Mouse (Mus musculus) forebrain, postnatal 0 days (tissue): Measurements from ENCODE around the gene Atp9a. TPM values are rescaled to one million over a fixed set of nuclear protein-coding genes. Genes with fewer than 3 reads are reported as not detected.

Experiments
- ATAC-seq: fragments of 200-750 bp; cut with Nextera tagmentation; 2 replicates; pipeline ENCODE4 v1.8.0; 2017; ENCODE audit warnings: mild to moderate bottlenecking, moderate library complexity
- DNase-seq: peaks from one replicate; pipeline ENCODE4 v3.0.0-alpha.2; 2015
- H3K27ac ChIP-seq: fragments of 300-500 bp; sonication (generic); 2 replicates; pipeline ENCODE4 v1.5.1; 2014; ENCODE audit warnings: low read depth, mild to moderate bottlenecking, antibody characterized with exemption, low read length, moderate library complexity, mixed read lengths
- H3K27me3 ChIP-seq: fragments of 300-500 bp; sonication (generic); 2 replicates; pipeline ENCODE4 v1.6.1; 2014; ENCODE audit warnings: mild to moderate bottlenecking, low read length, mixed read lengths; ENCODE audit not compliant: insufficient read depth
- H3K36me3 ChIP-seq: fragments of 300-500 bp; sonication (generic); 2 replicates; pipeline ENCODE4 v1.6.1; 2014; ENCODE audit warnings: mild to moderate bottlenecking, moderate library complexity; ENCODE audit not compliant: insufficient read depth
- H3K4me1 ChIP-seq: fragments of 300-500 bp; sonication (generic); 2 replicates; pipeline ENCODE4 v1.6.1; 2014; ENCODE audit warnings: antibody characterized with exemption; ENCODE audit not compliant: insufficient read depth
- H3K4me2 ChIP-seq: fragments of 300-500 bp; sonication (generic); 2 replicates; pipeline ENCODE4 v1.6.1; 2014; ENCODE audit warnings: low read depth, mild to moderate bottlenecking, moderate library complexity
- H3K4me3 ChIP-seq: fragments of 300-500 bp; sonication (generic); 2 replicates; pipeline ENCODE4 v1.5.1; 2014; ENCODE audit warnings: low read depth, low read length, mixed read lengths
- H3K9ac ChIP-seq: fragments of 300-500 bp; sonication (generic); 2 replicates; pipeline ENCODE4 v1.6.1; 2014; ENCODE audit warnings: mild to moderate bottlenecking
- H3K9me3 ChIP-seq: fragments of 300-500 bp; sonication (generic); 2 replicates; pipeline ENCODE4 v1.6.1; 2016; ENCODE audit warnings: low read length
- CTCF ChIP-seq: sonication (generic); IDR thresholded peaks from 2 replicates; pipeline ENCODE4 v1.5.1; 2016; ENCODE audit warnings: antibody characterized with exemption, control low read depth, low read depth
- WGBS: fragments of 180-500 bp; shearing (Covaris S2); extraction: QIAGEN DNeasy Blood & Tissue Kit; methylation state at CpG from one replicate; pipeline ENCODE4 v1.1.7; 2014; 5-methylcytosine and 5-hydroxymethylcytosine counted together
- polyA plus RNA-seq: library from polyadenylated mRNA; unstranded; fragments of >200 nt; fragmentation: Nextera tagmentation; extraction: Ambion mirVana; gene quantifications from 2 replicates; pipeline ENCODE4 v1.2.1, GENCODE M21; 2015
- total RNA-seq: library from RNA; depleted of rRNA; stranded (reverse); fragments of >200 nt; gene quantifications from 2 replicates; pipeline ENCODE4 v1.2.3, GENCODE M21; 2014

The Atp9a gene
- total and polyA plus RNA-seq, 2 experiments from 2014 or later: 143 to 497 TPM

GRCm38 (mm10) chr2:168593004-168593403 lies 149.2 kb downstream of the Atp9a start:
- no peak overlapping the region for H3K4me3 ChIP-seq
- H3K27ac ChIP-seq: no peak overlapping the region
- H3K9me3 ChIP-seq: no peaks in the 10 kb centered on the region
- no peak overlapping the region for H3K9ac ChIP-seq
- H3K36me3 ChIP-seq: no peaks in the 10 kb centered on the region
- 83% methylated on average over 5 of the region's 5 CpGs for WGBS
- peak; percentile 38 for TF ChIP-seq CTCF
- peaks cover 16% of the 10 kb centered on the region; the same call in 1 of the 2 replicates for H3K4me1 ChIP-seq
- ATAC-seq (no peak), DNase-seq (no peak)
- H3K27me3 ChIP-seq: peaks cover 4% of the 10 kb centered on the region; the same call in 1 of the 2 replicates
- H3K4me2 ChIP-seq: no peak overlapping the region

- no peaks in the 10 kb centered on the region for H3K9me3 ChIP-seq
- no peak overlapping the region for H3K4me3 ChIP-seq
- ATAC-seq: no peak
- peaks cover 4% of the 10 kb centered on the region; the same call in 1 of the 2 replicates for H3K27me3 ChIP-seq
- H3K4me2 ChIP-seq: no peak overlapping the region
- H3K9ac ChIP-seq: no peak overlapping the region
- no peak overlapping the region for H3K27ac ChIP-seq
- H3K36me3 ChIP-seq: no peaks in the 10 kb centered on the region
- 87% methylated on average over 2 of the region's 2 CpGs for WGBS
- peaks cover 16% of the 10 kb centered on the region; the same call in 1 of the 2 replicates for H3K4me1 ChIP-seq
- no peak for TF ChIP-seq CTCF
- DNase-seq: no peak
Observed at GRCm38 (mm10) chr2:168591076-168591475, 151.1 kb downstream of the Atp9a start.

- Histone ChIP-seq H3K9ac (no peak overlapping the region), H3K36me3 (no peaks in the 10 kb centered on the region), H3K9me3 (no peaks in the 10 kb centered on the region), H3K4me1 (peaks cover 16% of the 10 kb centered on the region; the same call in 1 of the 2 replicates), H3K27me3 (peaks cover 4% of the 10 kb centered on the region; the same call in 1 of the 2 replicates), H3K4me3 (peak overlapping the region; percentile 19; the same call in 1 of the 2 replicates), H3K27ac (no peak overlapping the region), H3K4me2 (peak overlapping the region; percentile 52)
- 58% methylated on average over 10 of the region's 10 CpGs for WGBS
- no peak for DNase-seq
- no peak for ATAC-seq
- TF ChIP-seq CTCF: no peak
Observed at GRCm38 (mm10) chr2:168590556-168590955, 151.7 kb downstream of the Atp9a start.

- TF ChIP-seq CTCF: no peak
- DNase-seq: no peak
- Histone ChIP-seq H3K36me3 (no peaks in the 10 kb centered on the region), H3K9me3 (no peaks in the 10 kb centered on the region), H3K27ac (no peak overlapping the region), H3K4me1 (peaks cover 16% of the 10 kb centered on the region; the same call in 1 of the 2 replicates), H3K4me3 (peak overlapping the region; percentile 19; the same call in 1 of the 2 replicates), H3K4me2 (peak overlapping the region; percentile 52), H3K27me3 (peaks cover 4% of the 10 kb centered on the region; the same call in 1 of the 2 replicates), H3K9ac (no peak overlapping the region)
- WGBS: 3% methylated on average over 25 of the region's 38 CpGs
- ATAC-seq: no peak
Observed at GRCm38 (mm10) chr2:168590168-168590551, 152.0 kb downstream of the Atp9a start.

- no peaks in the 10 kb centered on the region for H3K36me3 ChIP-seq
- 8% methylated on average over 21 of the region's 21 CpGs for WGBS
- H3K4me3 ChIP-seq: peak overlapping the region; percentile 19; the same call in 1 of the 2 replicates
- H3K4me1 ChIP-seq: peaks cover 16% of the 10 kb centered on the region; the same call in 1 of the 2 replicates
- H3K27ac ChIP-seq: 0 out of 2 replicates have a peak overlapping the region, but pooled peaks have one; percentile 9
- peak overlapping the region; percentile 52 for H3K4me2 ChIP-seq
- ATAC-seq: peak; percentile 56
- no peak for TF ChIP-seq CTCF
- H3K27me3 ChIP-seq: peaks cover 4% of the 10 kb centered on the region; the same call in 1 of the 2 replicates
- no peaks in the 10 kb centered on the region for H3K9me3 ChIP-seq
- DNase-seq: no peak
- no peak overlapping the region for H3K9ac ChIP-seq
Observed at GRCm38 (mm10) chr2:168589368-168590167, 152.6 kb downstream of the Atp9a start.

GRCm38 (mm10) chr2:168588591-168589367 lies 153.4 kb downstream of the Atp9a start:
- Histone ChIP-seq H3K9me3 (no peaks in the 10 kb centered on the region), H3K27me3 (peaks cover 4% of the 10 kb centered on the region; the same call in 1 of the 2 replicates), H3K4me3 (no peak overlapping the region), H3K36me3 (no peaks in the 10 kb centered on the region), H3K9ac (no peak overlapping the region), H3K27ac (peak overlapping the region; percentile 9; the same call in 1 of the 2 replicates), H3K4me2 (peak overlapping the region; percentile 52; the same call in 1 of the 2 replicates), H3K4me1 (peaks cover 16% of the 10 kb centered on the region; the same call in 1 of the 2 replicates)
- peak; percentile 81 for ATAC-seq
- 20% methylated on average over 11 of the region's 11 CpGs for WGBS
- peak; percentile 69 for DNase-seq
- no peak for TF ChIP-seq CTCF
